Mouse (Mus musculus) spleen, adult 2 months (tissue): ENCODE measurements at regions not wholly inside any gene's neighbourhood (a gene's known extent, or its start where the extent isn't known, plus 50 kb on each side); places are given as distances from the start of the nearest gene placed in this dataset.
"Not testable (repeated sequence)": the region's sequence is repeated elsewhere in the genome, so short reads cannot be mapped to it uniquely, and the experiment has no call there.

Experiments used
- DNase-seq, 2 experiments: peaks; one replicate each; pipeline versions ENCODE4 v3.0.0 to v3.0.0-alpha.2; 2012 to 2021; ENCODE audit warnings: low spot score in 2 of 2, low read depth in 1 of 2
- H3K27ac ChIP-seq: fragments of 200-500 bp; 2 replicates; pipeline ENCODE4 v1.5.1; 2012; ENCODE audit warnings: low read length, inconsistent platforms; ENCODE audit not compliant: insufficient read depth
- H3K27me3 ChIP-seq: fragments of 200-500 bp; 2 replicates; pipeline ENCODE4 v1.6.1; 2012; ENCODE audit warnings: mild to moderate bottlenecking, moderate library complexity, low read length, inconsistent platforms; ENCODE audit not compliant: control insufficient read depth, insufficient read depth
- H3K36me3 ChIP-seq: fragments of 200-500 bp; 2 replicates; pipeline ENCODE4 v1.6.1; 2012; ENCODE audit warnings: mild to moderate bottlenecking, low read length, inconsistent platforms; ENCODE audit not compliant: control insufficient read depth, insufficient read depth
- H3K4me1 ChIP-seq: fragments of 200-500 bp; 2 replicates; pipeline ENCODE4 v1.6.1; 2011; ENCODE audit warnings: inconsistent platforms; ENCODE audit not compliant: control insufficient read depth, insufficient read depth, insufficient read length
- H3K4me3 ChIP-seq: fragments of 200-500 bp; 2 replicates; pipeline ENCODE4 v1.5.1; 2011; ENCODE audit warnings: mild to moderate bottlenecking, inconsistent platforms; ENCODE audit not compliant: insufficient read depth, insufficient read length; ENCODE audit errors: extremely low read depth
- CTCF ChIP-seq: fragments of 200-500 bp; IDR thresholded peaks from 2 replicates; pipeline ENCODE4 v1.5.1; 2011; ENCODE audit warnings: mild to moderate bottlenecking, inconsistent platforms; ENCODE audit not compliant: insufficient read depth, insufficient read length, insufficient replicate concordance; ENCODE audit errors: extremely low read depth
- POLR2A ChIP-seq: fragments of 200-500 bp; IDR thresholded peaks from 2 replicates; pipeline ENCODE4 v1.6.1; 2011; ENCODE audit warnings: low read depth, low read length, inconsistent platforms
- WGBS: fragments of 180-500 bp; shearing (Covaris S2); methylation state at CpG from one replicate; pipeline ENCODE4 v1.1.7; 2018; 5-methylcytosine and 5-hydroxymethylcytosine counted together

GRCm38 (mm10) chr13:5920422-5920821, 59.1 kb downstream of the Klf6 start:
- Histone ChIP-seq H3K27me3 (no peaks in the 10 kb centered on the region; the same call in 1 of the 2 replicates), H3K4me1 (no peaks in the 10 kb centered on the region), H3K4me3 (no peak overlapping the region), H3K36me3 (no peaks in the 10 kb centered on the region), H3K27ac (no peak overlapping the region)
- TF ChIP-seq POLR2A (no peak), CTCF (no peak)
- no peak for DNase-seq
- 64% methylated on average over 3 of the region's 3 CpGs for WGBS

GRCm38 (mm10) chr13:5931433-5931832, 70.2 kb downstream of the Klf6 start:
- Histone ChIP-seq H3K27me3 (no peaks in the 10 kb centered on the region), H3K36me3 (no peaks in the 10 kb centered on the region), H3K4me1 (no peaks in the 10 kb centered on the region), H3K27ac (no peak overlapping the region), H3K4me3 (no peak overlapping the region)
- DNase-seq, result no peak
- WGBS, result 93% methylated on average over 2 of the region's 2 CpGs
- TF ChIP-seq POLR2A (no peak), CTCF (no peak)

GRCm38 (mm10) chr13:5937436-5937835, 76.2 kb downstream of the Klf6 start:
- H3K4me1 ChIP-seq, result no peaks in the 10 kb centered on the region
- no peak for DNase-seq
- H3K4me3 ChIP-seq, result no peak overlapping the region
- H3K27me3 ChIP-seq, result no peaks in the 10 kb centered on the region
- TF ChIP-seq CTCF (no peak), POLR2A (no peak)
- WGBS, result 94% methylated on average over 2 of the region's 2 CpGs
- no peak overlapping the region for H3K27ac ChIP-seq
- no peaks in the 10 kb centered on the region for H3K36me3 ChIP-seq

- WGBS, result 74% methylated on average over 4 of the region's 4 CpGs
- TF ChIP-seq CTCF, result no peak
- no peak for TF ChIP-seq POLR2A
- H3K27me3 ChIP-seq, result no peaks in the 10 kb centered on the region
- no peak overlapping the region for H3K4me3 ChIP-seq
- H3K27ac ChIP-seq, result no peak overlapping the region
- H3K4me1 ChIP-seq, result no peaks in the 10 kb centered on the region
- no peaks in the 10 kb centered on the region for H3K36me3 ChIP-seq
- DNase-seq, result no peak
Measured at GRCm38 (mm10) chr13:5937970-5938369, 76.7 kb downstream of the Klf6 start.

- TF ChIP-seq CTCF, result no peak
- TF ChIP-seq POLR2A, result no peak
- Histone ChIP-seq H3K27me3 (no peaks in the 10 kb centered on the region), H3K36me3 (no peaks in the 10 kb centered on the region), H3K27ac (no peak overlapping the region), H3K4me1 (no peaks in the 10 kb centered on the region), H3K4me3 (no peak overlapping the region)
- peak in 1 of 2 experiments; percentile 11 for DNase-seq
- 23% methylated on average over 3 of the region's 3 CpGs for WGBS
Measured at GRCm38 (mm10) chr13:5939368-5939767, 78.1 kb downstream of the Klf6 start.

- Histone ChIP-seq H3K36me3 (no peaks in the 10 kb centered on the region), H3K4me3 (no peak overlapping the region), H3K4me1 (no peaks in the 10 kb centered on the region), H3K27ac (no peak overlapping the region), H3K27me3 (no peaks in the 10 kb centered on the region)
- DNase-seq, result no peak
- TF ChIP-seq CTCF, result no peak
- no peak for TF ChIP-seq POLR2A
- WGBS, result 91% methylated on average over 2 of the region's 2 CpGs
Measured at GRCm38 (mm10) chr13:5952863-5953262, 91.6 kb downstream of the Klf6 start.

- not testable (repeated sequence) for H3K27me3 ChIP-seq, H3K27ac ChIP-seq, DNase-seq, H3K4me3 ChIP-seq, H3K36me3 ChIP-seq, H3K4me1 ChIP-seq
Measured at GRCm38 (mm10) chr13:5955121-5955520, 93.8 kb downstream of the Klf6 start.
